Mouse (Mus musculus) heart, embryonic 14.5 days (tissue): ENCODE results near the gene Gdpd4. TPM values are rescaled to one million over a fixed set of nuclear protein-coding genes. Genes with fewer than 3 reads are reported as not detected.

ENCODE experiments used
- ATAC-seq: fragments of 200-750 bp; cut with Nextera tagmentation; 2 replicates; pipeline ENCODE4 v1.8.0; 2017; ENCODE audit warnings: low read depth, moderate TSS enrichment; ENCODE audit not compliant: insufficient number of reproducible peaks, insufficient read depth, low FRiP score
- H3K27ac ChIP-seq, 2 experiments: fragments of 200-500 bp in 1 of 2; fragments of 300-500 bp in 1 of 2; sonication (generic) in 1 of 2; replicated peaks in 1 of 2; 2 replicates each; pipeline ENCODE4 v1.5.1; 2012 to 2014; ENCODE audit warnings: low read depth in 2 of 2, low read length in 2 of 2, control low read depth in 1 of 2, mild to moderate bottlenecking in 1 of 2, mixed read lengths in 1 of 2; ENCODE audit not compliant: control insufficient read depth in 1 of 2, insufficient read depth in 1 of 2
- H3K27me3 ChIP-seq: fragments of 300-500 bp; sonication (generic); 2 replicates; pipeline ENCODE4 v1.6.1; 2014; ENCODE audit warnings: mild to moderate bottlenecking, low read length, control low read depth; ENCODE audit not compliant: control insufficient read depth, insufficient read depth
- H3K36me3 ChIP-seq: fragments of 300-500 bp; sonication (generic); 2 replicates; pipeline ENCODE4 v1.6.1; 2014; ENCODE audit warnings: mild to moderate bottlenecking, control low read depth, low read length, mixed read lengths; ENCODE audit not compliant: control insufficient read depth, insufficient read depth
- H3K4me1 ChIP-seq, 2 experiments: fragments of 200-500 bp in 1 of 2; fragments of 300-500 bp in 1 of 2; sonication (generic) in 1 of 2; 2 replicates each; pipeline ENCODE4 v1.6.1; 2012 to 2014; ENCODE audit warnings: low read length in 2 of 2, control low read depth in 1 of 2, mixed read lengths in 1 of 2; ENCODE audit not compliant: control insufficient read depth in 2 of 2, insufficient read depth in 2 of 2
- H3K4me2 ChIP-seq: fragments of 300-500 bp; sonication (generic); 2 replicates; pipeline ENCODE4 v1.6.1; 2014; ENCODE audit warnings: mild to moderate bottlenecking, low read length
- H3K4me3 ChIP-seq, 2 experiments: fragments of 200-500 bp in 1 of 2; fragments of 300-500 bp in 1 of 2; sonication (generic) in 1 of 2; 2 replicates each; pipeline ENCODE4 v1.5.1; 2012 to 2014; ENCODE audit warnings: low read length in 2 of 2, mild to moderate bottlenecking in 2 of 2, control low read depth in 1 of 2, low read depth in 1 of 2, moderate library complexity in 1 of 2; ENCODE audit not compliant: control insufficient read depth in 1 of 2, insufficient read depth in 1 of 2
- H3K9ac ChIP-seq: fragments of 300-500 bp; sonication (generic); 2 replicates; pipeline ENCODE4 v1.6.1; 2014; ENCODE audit warnings: mild to moderate bottlenecking, low read length
- H3K9me3 ChIP-seq: fragments of 300-500 bp; sonication (generic); 2 replicates; pipeline ENCODE4 v1.6.1; 2016; ENCODE audit warnings: low read length, control low read depth; ENCODE audit not compliant: control insufficient read depth
- WGBS: fragments of 180-500 bp; shearing (Covaris S2); extraction: QIAGEN DNeasy Blood & Tissue Kit; methylation state at CpG from one replicate; pipeline ENCODE4 v1.1.7; 2014; 5-methylcytosine and 5-hydroxymethylcytosine counted together
- polyA plus RNA-seq: library from polyadenylated mRNA; unstranded; fragments of >200 nt; fragmentation: Nextera tagmentation; extraction: Ambion mirVana; gene quantifications from 2 replicates; pipeline ENCODE4 v1.2.1, GENCODE M21; 2014

Gene Gdpd4
- polyA plus RNA-seq, 1 experiment from 2014 or later: not detected

DNA sequence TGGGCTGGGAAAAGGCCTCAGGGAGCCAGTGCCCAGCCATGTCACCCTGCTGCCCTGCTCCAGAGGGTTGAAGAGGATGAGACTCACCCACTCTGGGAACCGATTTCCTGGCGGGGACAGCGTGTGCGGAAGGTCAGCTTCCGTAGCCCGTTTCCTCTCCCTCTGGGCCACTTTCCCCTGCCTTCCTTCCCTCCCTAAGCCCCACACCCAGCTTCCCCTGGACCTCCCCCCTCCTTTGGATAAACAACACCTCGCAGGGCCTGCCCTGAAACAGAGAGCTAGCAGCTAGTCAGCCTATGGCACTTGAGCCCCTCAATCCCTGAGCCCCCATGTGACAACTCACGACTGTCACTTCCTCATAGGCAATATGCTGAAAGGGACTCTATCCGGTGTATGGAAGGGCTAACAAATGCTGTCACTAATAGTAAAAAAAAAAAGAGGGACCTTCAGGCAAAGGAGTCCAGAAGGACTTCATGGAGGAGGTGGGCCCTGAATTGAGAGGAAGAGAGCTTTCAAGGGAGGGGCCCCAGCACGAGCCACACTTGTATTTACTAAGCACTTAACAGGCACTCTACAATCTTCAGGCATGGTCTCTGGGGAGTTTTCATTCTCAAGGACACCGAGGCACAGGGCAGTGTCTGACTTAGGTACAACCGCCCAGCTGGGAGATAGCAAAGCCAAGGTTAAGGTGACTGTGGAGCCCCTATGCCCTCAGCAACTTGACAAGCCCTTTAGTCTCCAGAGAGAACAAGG is 165.0 kb downstream of the Gdpd4 start:
- Histone ChIP-seq H3K9me3 (no peaks in the 10 kb centered on the region), H3K27ac (peak overlapping the region; percentile 41 to 49), H3K27me3 (no peaks in the 10 kb centered on the region), H3K4me3 (no peak overlapping the region), H3K9ac (peak overlapping the region; percentile 38; the same call in 1 of the 2 replicates), H3K36me3 (0 out of 2 replicates have a peak, but pooled peaks cover 9% of the 10 kb centered on the region), H3K4me1 (peaks cover 9 to 17% of the 10 kb centered on the region in 2 experiments; a peak in 3 of 4 replicates), H3K4me2 (peak overlapping the region; percentile 40)
- no peak for ATAC-seq
- WGBS: 32% methylated on average over 12 of the region's 12 CpGs

DNA sequence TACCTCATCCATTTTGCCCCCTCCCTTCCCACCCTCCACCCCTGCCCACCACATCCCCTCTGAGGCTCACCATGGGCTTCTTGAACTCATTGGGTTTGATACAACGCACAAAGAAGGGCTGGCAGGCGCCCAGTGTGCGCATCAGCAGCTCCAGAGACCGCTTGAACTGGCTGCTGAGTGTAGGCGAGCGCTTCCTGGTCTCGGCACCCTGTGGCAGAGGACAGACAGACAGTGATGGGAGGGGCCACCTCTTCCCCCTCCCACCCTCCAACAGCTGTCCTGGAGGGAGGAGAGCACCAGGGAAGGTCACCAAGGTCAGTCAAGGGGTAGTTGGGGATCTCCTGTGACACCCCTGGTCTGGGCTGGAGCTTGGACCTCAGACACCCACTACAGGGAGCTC is 165.6 kb downstream of the Gdpd4 start:
- Histone ChIP-seq H3K4me1 (peaks cover 9 to 17% of the 10 kb centered on the region in 2 experiments; a peak in 3 of 4 replicates), H3K36me3 (0 out of 2 replicates have a peak, but pooled peaks cover 7% of the 10 kb centered on the region), H3K27ac (peak overlapping the region in 1 of 2 experiments; percentile 41; a peak in 1 of 4 replicates), H3K4me2 (peak overlapping the region; percentile 40), H3K4me3 (no peak overlapping the region), H3K9ac (peak overlapping the region; percentile 34; the same call in 1 of the 2 replicates), H3K27me3 (no peaks in the 10 kb centered on the region), H3K9me3 (no peaks in the 10 kb centered on the region)
- ATAC-seq: no peak
- 43% methylated on average over 7 of the region's 7 CpGs for WGBS

- Histone ChIP-seq H3K27me3 (no peaks in the 10 kb centered on the region), H3K36me3 (no peaks in the 10 kb centered on the region), H3K9ac (no peak overlapping the region), H3K4me3 (no peak overlapping the region), H3K4me1 (peaks cover 9 to 17% of the 10 kb centered on the region in 2 experiments; a peak in 3 of 4 replicates), H3K9me3 (no peaks in the 10 kb centered on the region), H3K27ac (0 out of 4 replicates have a peak overlapping the region, but pooled peaks of 1 of the 2 experiments have one; percentile 1), H3K4me2 (no peak overlapping the region)
- ATAC-seq: no peak
- 50% methylated on average over 2 of the region's 2 CpGs for WGBS
These were observed 166.6 kb downstream of the Gdpd4 start for GRCm38 (mm10) chr7:98086346-98086745.

- 89% methylated on average over 4 of the region's 4 CpGs for WGBS
These were observed 176.1 kb downstream of the Gdpd4 start for GRCm38 (mm10) chr7:98095852-98096251.

DNA sequence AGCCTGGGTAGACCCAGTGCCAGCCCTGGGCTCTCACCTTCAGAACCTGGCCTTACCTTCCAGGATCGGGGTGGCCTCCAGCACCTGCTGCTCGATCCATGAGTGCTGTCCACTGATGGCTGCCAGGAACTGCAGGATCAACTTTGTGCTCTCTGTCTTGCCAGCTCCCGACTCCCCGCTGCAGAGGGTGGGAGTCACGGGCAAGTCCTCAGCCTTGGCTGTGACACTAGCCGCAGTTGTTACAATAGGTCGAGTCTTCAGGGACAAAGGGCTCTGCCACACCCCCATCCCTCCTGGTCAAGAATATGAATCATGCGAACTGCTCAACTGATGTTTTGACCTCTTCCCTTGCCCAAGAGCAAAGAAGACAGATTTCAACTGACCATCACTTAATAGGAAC is 177.8 kb downstream of the Gdpd4 start:
- H3K9ac ChIP-seq: no peak overlapping the region
- H3K27me3 ChIP-seq: no peaks in the 10 kb centered on the region
- no peak overlapping the region for H3K4me3 ChIP-seq
- H3K4me1 ChIP-seq: 0 out of 4 replicates have a peak, but pooled peaks cover 0 to under 1% of the 10 kb centered on the region in 2 experiments
- H3K9me3 ChIP-seq: peaks cover 8% of the 10 kb centered on the region
- H3K4me2 ChIP-seq: no peak overlapping the region
- ATAC-seq: no peak
- no peak overlapping the region for H3K27ac ChIP-seq
- H3K36me3 ChIP-seq: peaks cover 8% of the 10 kb centered on the region
- WGBS: 91% methylated on average over 8 of the region's 8 CpGs

More at GRCm38 (mm10) chr7:98095852-98096251, 176.1 kb downstream of the Gdpd4 start:
- Histone ChIP-seq H3K9me3 (peaks cover 8% of the 10 kb centered on the region), H3K4me1 (no peaks in the 10 kb centered on the region), H3K27me3 (no peaks in the 10 kb centered on the region), H3K9ac (no peak overlapping the region), H3K36me3 (peaks cover 8% of the 10 kb centered on the region), H3K4me2 (no peak overlapping the region), H3K27ac (no peak overlapping the region), H3K4me3 (no peak overlapping the region)
- ATAC-seq: no peak

Other genes with a start within 250 kb of the Gdpd4 start
- 93.4 and 100 TPM in 2 replicates for gene Clns1a, start 223.3 kb upstream of the Gdpd4 start, polyA plus RNA-seq
- gene Aqp11, start 181.7 kb upstream of the Gdpd4 start, polyA plus RNA-seq: 2.1 and 2.2 TPM in 2 replicates
- gene Pak1, start 131.4 kb upstream of the Gdpd4 start, polyA plus RNA-seq: 3.4 and 4.1 TPM in 2 replicates
- 5.3 and 7.6 TPM in 2 replicates for gene Myo7a, start 199.6 kb downstream of the Gdpd4 start, polyA plus RNA-seq
- 0.09 TPM in 2 replicates for gene Omp, start 225.5 kb downstream of the Gdpd4 start, polyA plus RNA-seq